Mouse (Mus musculus) adrenal gland, adult 2 months (tissue): Measurements from ENCODE around the gene Rtraf. TPM values are rescaled to one million over a fixed set of nuclear protein-coding genes. Genes with fewer than 3 reads are reported as not detected.
"Not testable (repeated sequence)": the region's sequence is repeated elsewhere in the genome, so short reads cannot be mapped to it uniquely, and the experiment has no call there.

ENCODE experiments used
- DNase-seq: peaks from one replicate; pipeline ENCODE4 v3.0.0; 2021
- long read RNA-seq: library from polyadenylated mRNA; stranded (forward); transcript quantifications from one replicate; pipeline ENCODE4 v2.0.0, GENCODE M21; 2021
- polyA plus RNA-seq: library from polyadenylated mRNA; depleted of rRNA; stranded (reverse); fragments of >200 nt; gene quantifications from 2 replicates; pipeline ENCODE4 v1.2.3, GENCODE M21; 2012; rRNA removed
- total RNA-seq, 2 experiments: library from RNA; stranded (reverse); gene quantifications; 2 replicates each; pipeline ENCODE4 v1.2.3; 2021

Rtraf gene
- total RNA-seq (10 to 100 TPM; 75.4 to 84.4 TPM), polyA plus RNA-seq (7.3 and 12.6 TPM in 2 replicates)
- long read RNA-seq, transcript Rtraf-201 (8 exons, 1,562 nt) = major isoform, 87 of 127 reads
- long read RNA-seq, partial matches to known transcripts = 37 of 127 reads
- long read RNA-seq, other reads (novel, unspliced or antisense) = 3 of 127 reads

GRCm38 (mm10) chr14:19823321-19824142 is at the start of gene Rtraf:
Rtraf (minus strand) TSS chr14:19823824.
- peak; percentile 95 for DNase-seq

- DNase-seq = peak; percentile 41
These were observed 43.8 kb upstream of the Rtraf start for GRCm38 (mm10) chr14:19867286-19867935.

- not testable (repeated sequence) for DNase-seq
These were observed 41.5 kb upstream of the Rtraf start for GRCm38 (mm10) chr14:19865121-19865520.

GRCm38 (mm10) chr14:19861311-19862080 is 37.9 kb upstream of the Rtraf start:
- no peak for DNase-seq

GRCm38 (mm10) chr14:19860281-19860680 is 36.7 kb upstream of the Rtraf start:
- no peak for DNase-seq

- no peak for DNase-seq
These were observed 35.5 kb upstream of the Rtraf start for GRCm38 (mm10) chr14:19858808-19859776.

GRCm38 (mm10) chr14:19858279-19858678 is 34.7 kb upstream of the Rtraf start:
- no peak for DNase-seq

- DNase-seq = no peak
These were observed 29.8 kb upstream of the Rtraf start for GRCm38 (mm10) chr14:19853471-19853870.

GRCm38 (mm10) chr14:19839600-19840332 is 16.1 kb upstream of the Rtraf start:
- peak; percentile 63 for DNase-seq

GRCm38 (mm10) chr14:19836289-19836688 is 12.7 kb upstream of the Rtraf start:
- no peak for DNase-seq

- DNase-seq = no peak
These were observed 1.9 kb upstream of the Rtraf start for GRCm38 (mm10) chr14:19825481-19825880.

GRCm38 (mm10) chr14:19821686-19822085 is 1.9 kb downstream of the Rtraf start:
- no peak for DNase-seq

- peak; percentile 67 for DNase-seq
These were observed 5.7 kb downstream of the Rtraf start for GRCm38 (mm10) chr14:19817949-19818348.

GRCm38 (mm10) chr14:19813061-19813460 is 10.6 kb downstream of the Rtraf start:
- no peak for DNase-seq

- no peak for DNase-seq
These were observed 13.7 kb downstream of the Rtraf start for GRCm38 (mm10) chr14:19809934-19810333.

GRCm38 (mm10) chr14:19807858-19808257 is 15.8 kb downstream of the Rtraf start:
- no peak for DNase-seq

GRCm38 (mm10) chr14:19807339-19807738 is 16.3 kb downstream of the Rtraf start:
- no peak for DNase-seq

GRCm38 (mm10) chr14:19803623-19804022 is 20.0 kb downstream of the Rtraf start:
- peak; percentile 29 for DNase-seq

- no peak for DNase-seq
These were observed 20.4 kb downstream of the Rtraf start for GRCm38 (mm10) chr14:19803222-19803621.
